Mouse (Mus musculus): ENCODE data around the gene Evx2.

Gene Evx2

GRCm38 (mm10) chr2:74659507-74660005 lies at the start of gene Evx2:
Gene Evx2 (minus strand): TSS chr2:74659557.
- DNase-seq: peak in 1 of 2 experiments; percentile 23

GRCm38 (mm10) chr2:74708676-74709075 lies 49.3 kb upstream of the Evx2 start:
- DNase-seq: no peak

- no peak for DNase-seq
Measured at GRCm38 (mm10) chr2:74707599-74707998, 48.2 kb upstream of the Evx2 start.

GRCm38 (mm10) chr2:74706393-74706960 lies 47.1 kb upstream of the Evx2 start:
- no peak for DNase-seq

DNA sequence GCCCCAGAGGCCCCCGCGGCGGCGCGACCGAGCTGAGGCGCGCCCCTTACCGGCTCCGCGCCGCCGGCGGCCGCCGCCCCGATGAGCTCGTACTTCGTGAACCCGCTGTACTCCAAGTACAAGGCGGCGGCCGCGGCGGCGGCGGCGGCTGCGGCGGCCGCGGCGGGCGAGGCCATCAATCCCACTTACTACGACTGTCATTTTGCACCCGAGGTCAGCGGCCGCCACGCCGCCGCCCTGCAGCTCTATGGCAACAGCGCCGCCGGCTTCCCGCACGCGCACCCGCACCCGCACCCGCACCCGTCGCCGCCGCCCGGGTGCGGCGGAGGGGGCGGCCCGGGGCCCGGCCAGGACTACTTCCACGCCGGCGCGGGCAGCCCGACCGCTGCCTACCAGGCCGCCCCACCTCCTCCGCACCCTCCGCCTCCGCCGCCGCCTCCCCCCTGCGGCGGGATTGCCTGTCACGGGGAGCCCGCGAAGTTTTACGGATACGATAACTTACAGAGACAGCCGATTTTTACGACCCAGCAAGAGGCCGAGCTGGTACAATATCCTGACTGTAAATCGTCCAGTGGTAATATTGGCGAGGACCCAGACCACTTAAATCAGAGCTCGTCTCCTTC lies 46.2 kb upstream of the Evx2 start:
- no peak for DNase-seq

DNA sequence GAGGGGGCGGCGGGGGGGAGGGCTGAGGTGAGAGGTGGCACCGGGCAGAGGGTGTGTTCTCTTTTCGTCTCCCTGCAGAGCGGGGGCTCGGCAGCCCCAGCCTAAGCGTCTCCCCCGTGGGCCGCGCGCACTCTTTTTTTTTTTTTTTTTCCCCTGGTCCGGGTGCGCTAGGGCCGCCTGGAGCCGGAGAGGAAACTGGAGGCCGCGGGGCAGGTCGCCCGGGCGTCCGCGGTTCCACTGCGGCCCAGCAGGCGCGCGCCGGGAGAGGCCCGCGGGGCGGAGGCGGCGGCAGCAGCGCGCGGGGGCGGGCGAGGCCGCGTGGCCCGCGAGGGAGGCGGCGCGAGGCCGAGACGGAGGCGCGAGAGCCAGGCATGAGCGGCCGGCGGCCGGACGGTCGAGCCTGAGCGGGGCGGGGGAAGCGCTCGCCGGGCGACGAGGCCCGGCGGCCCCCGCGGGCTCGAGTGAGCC lies 45.7 kb upstream of the Evx2 start:
- no peak for DNase-seq

DNA sequence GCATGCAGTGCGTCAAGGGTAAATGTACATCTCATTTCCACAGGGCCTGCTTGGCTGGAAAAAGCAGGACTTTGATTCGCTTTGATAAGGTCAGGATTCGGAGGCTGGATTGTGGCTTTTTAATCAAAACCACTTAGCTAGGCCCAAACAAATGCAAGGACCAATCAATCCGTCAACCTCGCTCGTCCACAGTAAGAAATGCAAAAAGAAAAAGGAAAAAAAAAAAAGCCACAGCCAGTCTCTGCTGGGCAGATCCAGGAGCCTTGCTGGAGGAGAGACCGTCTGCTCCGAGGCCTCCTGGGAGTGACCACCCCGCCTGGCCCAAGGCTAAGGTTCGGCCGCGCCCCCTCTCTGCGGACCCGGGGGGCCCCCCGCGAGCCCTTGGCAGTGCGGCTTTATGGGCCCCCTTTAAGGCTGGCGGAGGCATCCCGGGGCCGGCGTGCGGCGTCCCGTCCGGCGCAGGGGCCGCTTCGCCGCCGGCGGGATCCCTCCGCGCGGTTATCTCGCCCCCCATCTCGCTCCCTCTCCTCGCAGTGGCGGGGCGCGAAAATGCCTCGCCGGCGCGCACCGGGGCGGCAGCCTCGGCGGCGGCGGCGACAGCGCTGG lies 45.1 kb upstream of the Evx2 start, which contains the start of gene Hoxd8:
Gene Hoxd8, plus strand, starts transcription at position 223 of the 606 bp plus-strand sequence.
- no peak for DNase-seq

DNA sequence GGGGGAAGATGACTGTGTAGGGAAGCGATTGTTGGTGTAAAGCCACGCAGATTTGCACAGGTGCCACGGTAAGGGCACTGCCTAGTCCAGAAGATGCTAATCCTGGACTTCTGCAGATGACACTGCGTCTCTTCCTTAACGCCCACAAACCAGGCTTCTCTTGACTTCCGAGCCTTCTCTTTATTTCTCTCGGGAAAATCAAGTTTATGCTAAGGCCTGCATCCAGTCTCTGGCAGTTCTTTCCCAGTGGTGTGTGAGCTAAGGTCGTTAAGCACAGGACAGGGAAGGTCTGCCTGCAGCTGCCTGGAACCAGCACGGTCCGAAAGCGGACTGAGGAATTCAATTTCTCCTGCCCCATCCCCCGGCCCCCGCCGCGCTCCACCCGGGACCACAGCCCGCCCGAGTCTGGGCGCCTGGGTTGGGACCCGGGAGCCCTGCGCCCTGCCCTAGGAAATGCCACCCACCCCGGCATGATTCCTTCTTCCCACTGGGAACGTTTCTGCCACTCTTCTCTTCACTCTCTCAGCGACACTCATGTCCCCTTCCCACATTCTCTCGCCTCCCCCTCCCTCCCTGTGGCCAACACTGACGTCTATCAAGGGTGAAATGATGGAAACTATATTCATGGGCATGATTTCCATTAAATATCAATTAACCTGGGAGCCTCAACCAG lies 44.5 kb upstream of the Evx2 start:
- no peak for DNase-seq

- no peak for DNase-seq
Measured at GRCm38 (mm10) chr2:74703317-74703716, 44.0 kb upstream of the Evx2 start.

DNA sequence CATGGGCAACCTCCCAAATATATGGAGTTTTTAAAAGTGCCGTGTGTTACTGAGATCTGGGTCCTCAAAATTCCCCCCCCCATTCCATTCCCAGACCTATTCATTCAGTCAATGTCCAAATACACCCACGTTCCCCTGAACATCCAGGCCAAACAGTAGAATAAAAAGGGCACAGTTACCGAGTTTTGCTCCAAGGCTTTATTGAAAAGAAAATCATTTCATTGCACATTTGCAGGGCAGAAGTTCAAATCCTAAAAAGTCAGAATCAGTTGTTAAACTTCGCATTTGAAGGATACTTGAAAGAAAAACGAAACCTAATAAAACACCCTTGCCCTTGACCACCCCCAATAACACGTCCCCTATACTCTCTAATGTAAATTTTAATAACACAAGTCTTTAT lies 43.5 kb upstream of the Evx2 start:
- no peak for DNase-seq

DNA sequence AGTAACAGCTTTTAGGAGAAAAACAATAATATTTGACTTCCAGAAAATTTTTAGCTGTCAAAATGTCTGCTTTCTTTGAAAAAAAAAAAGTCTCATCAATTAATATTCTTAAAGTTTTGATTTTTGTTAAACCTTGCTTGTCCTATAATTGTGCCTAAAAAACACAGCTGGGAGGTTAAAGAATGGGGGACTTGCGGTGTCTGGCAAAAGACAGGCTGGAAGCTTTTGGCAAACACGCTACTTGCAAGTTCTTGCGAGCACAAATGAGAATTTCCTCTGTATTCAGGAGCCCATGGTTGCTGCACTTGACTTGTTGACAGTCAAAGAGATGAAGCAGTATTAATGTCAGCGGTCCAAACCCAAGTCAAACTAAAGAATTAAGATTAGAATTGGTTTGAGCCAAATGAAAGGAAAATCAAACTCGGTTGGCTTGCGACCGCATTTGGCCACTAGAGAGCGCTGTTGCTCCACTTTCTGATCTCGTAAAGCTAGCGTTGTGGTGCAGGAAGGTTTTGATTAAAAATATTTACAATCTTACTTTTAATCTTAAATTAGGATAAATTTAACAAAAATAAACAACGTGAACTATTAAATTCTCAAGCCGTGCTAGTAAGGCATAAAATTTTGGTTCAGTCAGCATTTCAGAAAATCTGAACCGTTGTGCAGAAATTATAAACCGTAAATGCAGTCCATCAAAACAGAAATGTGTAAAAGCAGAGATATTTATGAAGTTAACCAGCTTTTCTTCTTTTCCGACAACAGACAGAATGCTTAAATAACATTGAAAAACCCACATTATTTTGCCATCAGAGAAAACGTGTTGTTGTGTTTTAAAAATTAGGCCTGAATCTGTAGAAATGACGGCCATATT lies 42.8 kb upstream of the Evx2 start:
- peak; percentile 76 to 85 for DNase-seq

DNA sequence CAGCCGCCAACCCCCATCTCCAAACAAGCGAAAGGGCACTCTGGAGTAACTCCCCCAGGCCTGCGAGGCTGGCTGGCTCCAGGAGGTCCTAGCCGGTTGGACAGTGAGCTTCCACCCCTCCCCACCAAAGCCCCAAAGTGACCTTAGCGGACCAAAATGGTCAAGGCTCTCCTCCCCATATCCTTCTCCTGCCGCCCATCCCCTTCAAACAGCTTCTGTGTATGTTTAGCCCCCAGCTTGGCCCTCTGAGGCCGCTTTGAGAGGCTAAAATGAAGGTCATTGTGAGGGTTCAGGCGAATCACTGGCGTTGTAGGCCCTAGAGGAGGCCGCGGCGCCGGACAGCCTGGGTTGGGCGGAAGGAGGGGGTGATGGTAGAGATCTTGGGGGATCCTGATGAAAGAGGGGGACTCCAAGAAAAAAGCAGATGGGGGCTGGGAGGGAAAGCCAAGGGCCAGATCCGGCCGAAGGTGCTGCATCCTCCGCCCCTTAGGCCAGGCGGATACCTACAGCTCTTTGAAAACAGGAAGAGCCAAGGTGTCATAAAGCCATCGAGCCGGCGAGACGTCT lies 41.3 kb upstream of the Evx2 start:
- no peak for DNase-seq

DNA sequence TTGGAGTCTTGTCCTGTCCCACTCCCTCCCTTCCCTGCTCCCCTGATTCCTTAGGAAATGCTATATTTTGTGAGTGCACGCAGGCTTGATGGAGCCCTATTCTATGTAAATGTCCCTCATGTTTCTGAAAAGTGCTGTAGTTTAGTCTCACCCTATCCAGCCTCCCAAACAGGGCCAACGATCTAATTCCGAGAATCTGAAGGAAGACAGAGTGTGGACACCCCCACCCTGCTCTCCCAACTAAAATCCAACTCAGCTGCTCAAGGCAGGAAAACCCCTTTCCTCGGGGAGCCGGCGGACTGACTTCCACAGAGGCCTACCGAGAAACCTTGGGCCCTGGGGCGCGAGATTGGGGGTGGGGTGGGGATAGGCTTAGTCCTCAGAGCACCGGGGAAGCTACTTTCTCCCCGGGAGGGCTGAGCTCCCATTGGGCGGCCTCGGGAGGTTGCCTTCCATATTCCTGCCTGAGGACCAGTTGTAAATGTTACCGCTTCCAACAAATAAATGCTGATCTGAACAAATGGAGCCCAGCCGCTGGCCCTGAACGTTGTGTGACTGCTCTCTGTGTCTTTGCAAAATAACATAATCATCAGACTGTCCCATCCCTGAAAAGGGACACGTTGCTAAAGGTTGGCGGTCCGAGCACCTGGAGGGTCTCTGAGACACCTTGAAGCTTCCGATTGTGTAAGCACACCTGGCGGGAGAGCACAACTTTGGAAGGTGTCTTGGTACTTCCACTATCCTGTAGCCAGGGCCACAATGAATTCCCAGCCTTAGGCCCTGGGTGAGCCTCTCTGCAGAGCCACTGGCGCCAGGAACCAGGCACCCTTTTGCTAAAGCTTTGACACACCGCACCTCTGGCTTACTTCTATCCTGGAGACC lies 40.5 kb upstream of the Evx2 start:
- DNase-seq: no peak

GRCm38 (mm10) chr2:74699053-74699430 lies 39.7 kb upstream of the Evx2 start:
- no peak for DNase-seq

- no peak for DNase-seq
Measured at GRCm38 (mm10) chr2:74698201-74699052, 39.1 kb upstream of the Evx2 start.

DNA sequence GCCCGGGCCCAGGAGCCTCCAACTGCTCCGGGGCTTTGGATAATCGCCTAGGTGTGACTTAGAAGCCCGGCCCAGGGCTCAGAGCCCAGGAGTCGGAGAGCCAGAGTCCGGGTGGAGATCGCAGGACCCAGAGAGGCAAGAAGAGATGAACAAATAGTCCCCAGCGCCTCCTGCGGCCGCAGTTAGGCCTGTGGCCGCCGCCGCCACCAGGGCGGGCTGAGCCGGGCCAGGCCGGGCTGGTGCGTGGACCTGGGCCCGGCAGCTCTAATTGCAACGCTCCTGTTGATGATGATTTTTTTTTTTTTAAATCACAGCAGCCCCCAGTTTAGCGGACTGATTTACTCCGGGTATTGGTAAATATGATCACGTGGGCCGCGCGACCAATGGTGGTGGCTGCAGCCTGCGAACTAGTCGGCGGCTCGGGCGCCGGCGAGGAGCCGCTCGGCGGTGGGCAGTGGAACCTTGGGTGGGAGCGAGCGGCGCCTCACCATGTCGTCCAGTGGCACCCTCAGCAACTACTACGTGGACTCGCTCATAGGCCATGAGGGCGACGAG lies 38.3 kb upstream of the Evx2 start, which contains the start of gene Hoxd9:
Gene Hoxd9, plus strand, starts transcription at position 161 of the 555 bp plus-strand sequence.
- no peak for DNase-seq

GRCm38 (mm10) chr2:74696442-74697335 lies 37.3 kb upstream of the Evx2 start:
- no peak for DNase-seq

GRCm38 (mm10) chr2:74695813-74696430 lies 36.6 kb upstream of the Evx2 start:
- no peak for DNase-seq

All from cerebellum, postnatal 25 days (tissue).